Mouse (Mus musculus): Measurements from ENCODE around the gene Nap1l4.

Gene Nap1l4

DNA sequence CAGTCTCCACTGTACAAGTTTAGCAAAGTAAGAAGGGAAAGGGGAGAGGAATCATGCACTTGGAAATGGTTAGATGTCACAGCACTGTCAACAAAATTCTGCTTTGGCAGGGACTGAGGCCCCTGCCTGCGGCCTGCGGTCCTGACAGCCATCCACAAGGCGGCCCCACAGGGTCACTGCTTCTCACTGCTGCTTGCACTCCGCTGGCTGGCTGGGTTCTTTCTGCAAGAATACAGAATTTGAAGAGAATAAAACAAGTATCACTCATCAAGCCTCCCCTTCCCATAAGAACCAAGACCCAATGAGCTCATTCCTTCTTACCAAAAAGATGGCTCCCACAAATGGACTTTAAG lies 34.5 kb downstream of the Nap1l4 start:
- DNase-seq (ENCODE audit: low read depth, low spot score), result no peak

- no peak for DNase-seq (ENCODE audit: low read depth, low spot score)
These were observed 35.0 kb downstream of the Nap1l4 start for GRCm38 (mm10) chr7:143513763-143514415.

DNA sequence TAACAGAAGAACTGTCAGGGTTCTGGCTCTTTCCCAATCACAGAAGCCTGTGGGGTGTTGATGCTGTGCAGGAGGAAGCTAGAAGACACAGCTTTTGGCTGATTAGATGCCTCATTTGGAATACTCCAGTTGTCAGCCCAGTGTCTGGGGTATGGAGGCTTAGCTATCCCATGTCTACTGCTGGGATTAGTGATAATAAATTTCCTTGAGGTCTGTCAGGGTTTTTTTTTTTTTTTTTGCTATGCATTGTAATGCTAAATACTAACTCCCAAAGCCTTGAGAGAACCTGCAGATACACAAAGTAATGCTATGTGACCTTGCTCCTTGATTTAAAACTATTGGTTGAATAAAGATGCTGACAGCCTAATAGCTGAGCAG lies 37.6 kb downstream of the Nap1l4 start:
- DNase-seq (ENCODE audit: low read depth, low spot score), result no peak

- DNase-seq (ENCODE audit: low read depth, low spot score), result no peak
These were observed 38.1 kb downstream of the Nap1l4 start for GRCm38 (mm10) chr7:143510593-143511334.

GRCm38 (mm10) chr7:143509566-143509965 lies 39.3 kb downstream of the Nap1l4 start:
- no peak for DNase-seq (ENCODE audit: low read depth, low spot score)

- no peak for DNase-seq (ENCODE audit: low read depth, low spot score)
These were observed 42.2 kb downstream of the Nap1l4 start for GRCm38 (mm10) chr7:143506675-143507074.

GRCm38 (mm10) chr7:143506271-143506670 lies 42.6 kb downstream of the Nap1l4 start:
- DNase-seq (ENCODE audit: low read depth, low spot score), result no peak

- no peak for DNase-seq (ENCODE audit: low read depth, low spot score)
These were observed 43.1 kb downstream of the Nap1l4 start for GRCm38 (mm10) chr7:143505823-143506222.

GRCm38 (mm10) chr7:143505411-143505810 lies 43.5 kb downstream of the Nap1l4 start:
- no peak for DNase-seq (ENCODE audit: low read depth, low spot score)

DNA sequence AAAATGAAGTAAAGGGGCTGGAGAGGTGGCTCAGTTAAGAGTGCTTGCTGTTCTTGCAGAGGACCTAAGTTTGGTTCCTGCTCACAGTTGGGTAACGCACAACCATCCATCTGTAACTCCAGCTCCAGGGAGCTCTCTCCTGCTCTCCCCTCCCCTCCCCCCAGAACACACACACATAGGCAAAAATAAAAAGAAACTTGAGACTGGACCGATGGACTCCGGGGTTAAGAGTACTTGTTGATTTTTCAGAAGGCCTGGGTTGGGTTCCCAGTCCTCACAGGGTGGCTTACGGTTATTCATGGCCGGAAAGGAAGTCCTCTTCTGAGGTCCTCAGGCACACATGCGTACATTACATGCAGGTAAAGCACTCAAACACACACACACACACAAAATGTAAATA lies 45.0 kb downstream of the Nap1l4 start:
- no peak for DNase-seq (ENCODE audit: low read depth, low spot score)

- no peak for DNase-seq (ENCODE audit: low read depth, low spot score)
These were observed 46.3 kb downstream of the Nap1l4 start, which contains the start of gene Phlda2 for GRCm38 (mm10) chr7:143502418-143503200. Gene Phlda2, minus strand, starts transcription at chr7:143503150.

GRCm38 (mm10) chr7:143501643-143502417 lies 47.1 kb downstream of the Nap1l4 start:
- no peak for DNase-seq (ENCODE audit: low read depth, low spot score)

GRCm38 (mm10) chr7:143500912-143501311 lies 48.0 kb downstream of the Nap1l4 start:
- DNase-seq (ENCODE audit: low read depth, low spot score), result no peak

- DNase-seq (ENCODE audit: low read depth, low spot score), result no peak
These were observed 50.3 kb downstream of the Nap1l4 start for GRCm38 (mm10) chr7:143498584-143498983.

GRCm38 (mm10) chr7:143495104-143495961 lies 53.6 kb downstream of the Nap1l4 start:
- no peak for DNase-seq (ENCODE audit: low read depth, low spot score)

- no peak for DNase-seq (ENCODE audit: low read depth, low spot score)
These were observed 55.2 kb downstream of the Nap1l4 start for GRCm38 (mm10) chr7:143493616-143494126.

DNA sequence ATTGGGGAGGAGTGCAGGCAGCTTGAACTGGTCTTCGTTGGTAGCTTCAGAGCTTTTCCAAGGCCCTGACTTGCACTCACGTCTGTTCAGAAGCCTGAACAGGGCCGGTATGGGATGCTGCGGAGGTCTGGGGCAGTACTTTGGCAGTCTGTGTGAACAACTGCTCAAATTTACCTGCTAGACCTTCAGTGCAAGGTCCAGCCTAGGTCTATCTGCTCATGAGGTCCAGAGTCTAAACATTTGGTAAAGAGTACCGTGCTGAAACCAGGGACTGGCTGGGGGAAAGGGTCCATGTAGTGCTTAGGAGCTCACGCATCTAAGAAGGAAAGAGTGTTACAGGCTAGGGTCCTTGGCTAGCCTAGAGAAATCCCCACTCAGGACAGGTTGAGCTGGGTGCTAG lies 59.2 kb downstream of the Nap1l4 start:
- DNase-seq (ENCODE audit: low read depth, low spot score), result no peak

DNA sequence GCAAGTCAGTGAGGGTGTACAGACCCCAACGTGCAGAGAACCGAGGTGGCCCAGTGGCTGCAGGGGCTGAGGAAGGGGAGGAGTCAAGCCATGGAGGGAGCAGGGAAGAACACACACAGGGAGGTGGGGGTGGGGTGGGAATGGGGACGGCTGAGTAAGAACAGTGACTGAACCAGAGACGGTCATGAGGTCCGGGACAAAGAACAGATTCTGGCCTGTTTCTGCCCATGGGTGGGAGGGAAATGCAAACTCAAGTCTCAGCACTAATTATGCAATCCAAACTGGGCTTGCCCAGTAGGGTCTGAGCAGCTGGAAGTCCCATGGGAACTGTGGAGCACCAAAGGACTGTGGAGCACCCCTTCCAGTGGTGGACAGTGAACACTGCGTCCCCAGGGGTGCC lies 66.4 kb downstream of the Nap1l4 start:
- no peak for DNase-seq (ENCODE audit: low read depth, low spot score)

DNA sequence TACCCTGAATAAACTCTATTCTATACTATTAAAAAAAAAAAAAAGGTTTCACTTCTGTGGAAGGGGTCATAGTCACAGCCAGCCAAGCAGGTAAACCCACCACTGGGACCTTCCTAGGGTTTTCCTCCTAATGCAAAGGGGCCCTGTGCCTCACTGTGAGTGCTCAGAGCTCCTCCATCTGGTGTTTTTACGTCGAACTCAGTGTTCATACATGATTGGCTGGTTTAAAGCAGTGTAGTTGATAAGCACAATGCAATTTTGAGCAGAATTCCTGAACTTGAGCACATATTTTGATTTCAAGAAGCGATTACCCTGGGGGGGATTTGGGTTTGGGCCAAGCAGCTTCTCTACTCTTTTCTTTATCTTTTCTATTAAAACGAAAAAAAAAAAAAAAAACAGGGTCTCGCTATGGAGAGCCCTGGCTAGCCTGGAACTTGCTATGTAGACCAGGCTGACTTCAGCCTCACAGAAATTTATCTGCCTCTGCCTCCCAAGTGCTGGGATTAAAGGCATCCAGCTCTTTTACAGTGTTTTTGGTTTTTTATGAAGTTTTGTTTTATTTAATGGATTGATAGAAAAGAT lies 67.0 kb downstream of the Nap1l4 start:
- DNase-seq (ENCODE audit: low read depth, low spot score), result no peak

DNA sequence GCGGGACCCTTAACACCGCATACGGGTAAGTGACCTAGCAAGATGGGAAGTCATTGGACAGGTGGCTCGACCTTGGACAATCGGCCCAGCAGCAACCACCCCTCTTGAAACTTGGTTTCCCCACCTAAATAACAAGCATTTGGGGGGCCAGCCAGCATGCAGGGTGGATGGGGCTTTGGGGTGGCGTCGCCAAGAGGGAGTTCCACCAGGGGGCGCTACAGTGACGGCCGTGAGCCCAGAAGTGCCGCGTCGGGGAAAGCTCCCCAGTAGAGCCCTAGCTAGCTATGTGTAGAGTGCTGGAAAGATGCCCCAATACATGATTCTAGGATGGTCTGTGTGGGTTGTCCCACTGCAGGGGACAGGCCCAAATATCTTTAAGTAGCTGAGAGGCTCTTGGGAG lies 68.4 kb downstream of the Nap1l4 start:
- DNase-seq (ENCODE audit: low read depth, low spot score), result no peak
